Mouse (Mus musculus): Measurements from ENCODE around the gene Herc6. TPM values are rescaled to one million over a fixed set of nuclear protein-coding genes. Genes with fewer than 3 reads are reported as not detected.

Gene Herc6
- total and polyA plus RNA-seq, 3 experiments, result 2.4 to 5.1 TPM; not detected in 1

GRCm38 (mm10) chr6:57609631-57610030 is 28.8 kb downstream of the Herc6 start:
- no peak overlapping the region for H3K9ac ChIP-seq (ENCODE audit: control insufficient read depth, low read depth, low read length, poor library complexity, severe bottlenecking)
- no peaks in the 10 kb centered on the region for H3K9me3 ChIP-seq (replicated peaks; ENCODE audit: insufficient read depth, low read length)
- TF ChIP-seq SMC3 (IDR thresholded peaks at IDR 0.05; ENCODE audit: low read depth, low read length), result peak; percentile 4; the same call in 1 of the 2 replicates
- TF ChIP-seq ZNF384 (IDR thresholded peaks at IDR 0.05; ENCODE audit: low read depth, low read length), result no peak
- H3K79me2 ChIP-seq (ENCODE audit: control insufficient read depth, insufficient read depth, low read length, poor library complexity), result no peaks in the 10 kb centered on the region
- no peaks in the 10 kb centered on the region for H3K27me3 ChIP-seq (ENCODE audit: control insufficient read depth in 1 of 2, insufficient read depth in 2 of 2, low read length in 2 of 2)
- no peaks in the 10 kb centered on the region for H3K36me3 ChIP-seq (ENCODE audit: control insufficient read depth in 1 of 2, insufficient read depth in 2 of 2, low read length in 2 of 2)
- DNase-seq (ENCODE audit: low read depth, low spot score), result peak; percentile 5
- H3K27ac ChIP-seq (ENCODE audit: control insufficient read depth, low read depth, low read length), result no peak overlapping the region
- no peak overlapping the region for H3K4me3 ChIP-seq (ENCODE audit: control insufficient read depth in 1 of 2, insufficient read depth in 1 of 2, low read depth in 2 of 2, low read length in 2 of 2)
- H3K4me1 ChIP-seq (ENCODE audit: control insufficient read depth in 1 of 2, insufficient read depth in 2 of 2, low read length in 2 of 2), result no peaks in the 10 kb centered on the region

GRCm38 (mm10) chr6:57615788-57616187 is 35.0 kb downstream of the Herc6 start:
- no peak overlapping the region for H3K27ac ChIP-seq (ENCODE audit: control insufficient read depth, low read depth, low read length)
- H3K9me3 ChIP-seq (replicated peaks; ENCODE audit: insufficient read depth, low read length), result no peaks in the 10 kb centered on the region
- TF ChIP-seq NRF1 (IDR thresholded peaks at IDR 0.05; ENCODE audit: insufficient read depth, low read depth, low read length, poor library complexity, severe bottlenecking) (no peak), RCOR1 (IDR thresholded peaks at IDR 0.05; ENCODE audit: low read depth, low read length) (no peak), ZNF384 (IDR thresholded peaks at IDR 0.05; ENCODE audit: low read depth, low read length) (no peak), CHD1 (IDR thresholded peaks at IDR 0.05; ENCODE audit: low read depth, low read length) (no peak), KAT2A (conservative IDR thresholded peaks at IDR 0.05; ENCODE audit: low read depth, low read length) (no peak)
- no peak overlapping the region for H3K9ac ChIP-seq (ENCODE audit: control insufficient read depth, low read depth, low read length, poor library complexity, severe bottlenecking)
- H3K27me3 ChIP-seq (ENCODE audit: control insufficient read depth in 1 of 2, insufficient read depth in 2 of 2, low read length in 2 of 2), result no peaks in the 10 kb centered on the region
- DNase-seq (ENCODE audit: low read depth, low spot score), result no peak
- no peaks in the 10 kb centered on the region for H3K4me1 ChIP-seq (ENCODE audit: control insufficient read depth in 1 of 2, insufficient read depth in 2 of 2, low read length in 2 of 2)
- H3K36me3 ChIP-seq (ENCODE audit: control insufficient read depth in 1 of 2, insufficient read depth in 2 of 2, low read length in 2 of 2), result no peaks in the 10 kb centered on the region
- H3K79me2 ChIP-seq (ENCODE audit: control insufficient read depth, insufficient read depth, low read length, poor library complexity), result no peaks in the 10 kb centered on the region
- no peak overlapping the region for H3K4me3 ChIP-seq (ENCODE audit: control insufficient read depth in 1 of 2, insufficient read depth in 1 of 2, low read depth in 2 of 2, low read length in 2 of 2)

- TF ChIP-seq RCOR1 (IDR thresholded peaks at IDR 0.05; ENCODE audit: low read depth, low read length), result no peak
- no peak for TF ChIP-seq MXI1 (IDR thresholded peaks at IDR 0.05; ENCODE audit: low read depth, low read length)
- TF ChIP-seq SIN3A (IDR thresholded peaks at IDR 0.05; ENCODE audit: low read length), result no peak
- TF ChIP-seq EP300 (IDR thresholded peaks at IDR 0.05; ENCODE audit: low read depth in 1 of 2, low read length in 2 of 2), result no peak
- no peak for TF ChIP-seq MAFK (IDR thresholded peaks at IDR 0.05; ENCODE audit: borderline replicate concordance, low read depth, low read length)
- no peak for TF ChIP-seq CHD2 (IDR thresholded peaks at IDR 0.05; ENCODE audit: low read length)
- TF ChIP-seq UBTF (IDR thresholded peaks at IDR 0.05; ENCODE audit: borderline replicate concordance, insufficient read depth, low read depth, low read length), result no peak
- TF ChIP-seq ETS1 (IDR thresholded peaks at IDR 0.05; ENCODE audit: low read depth, low read length), result no peak
- TF ChIP-seq NELFE (IDR thresholded peaks at IDR 0.05; ENCODE audit: low read depth, low read length), result no peak
- no peak for TF ChIP-seq USF2 (IDR thresholded peaks at IDR 0.05; ENCODE audit: borderline replicate concordance in 1 of 2, insufficient read depth in 1 of 2, low read depth in 1 of 2, low read length in 2 of 2)
- no peak for TF ChIP-seq KAT2A (conservative IDR thresholded peaks at IDR 0.05; ENCODE audit: low read depth, low read length)
- no peak for TF ChIP-seq CHD1 (IDR thresholded peaks at IDR 0.05; ENCODE audit: low read depth, low read length)
- H3K27ac ChIP-seq (ENCODE audit: control insufficient read depth, low read depth, low read length), result no peak overlapping the region
- H3K4me1 ChIP-seq (ENCODE audit: control insufficient read depth in 1 of 2, insufficient read depth in 2 of 2, low read length in 2 of 2), result peaks cover 0 to 3% of the 10 kb centered on the region in 2 experiments; a peak in 2 of 4 replicates
- no peaks in the 10 kb centered on the region for H3K79me2 ChIP-seq (ENCODE audit: control insufficient read depth, insufficient read depth, low read length, poor library complexity)
- H3K9ac ChIP-seq (ENCODE audit: control insufficient read depth, low read depth, low read length, poor library complexity, severe bottlenecking), result no peak overlapping the region
- H3K36me3 ChIP-seq (ENCODE audit: control insufficient read depth in 1 of 2, insufficient read depth in 2 of 2, low read length in 2 of 2), result peaks cover 0 to 6% of the 10 kb centered on the region in 2 experiments; a peak in 2 of 4 replicates
- no peaks in the 10 kb centered on the region for H3K9me3 ChIP-seq (replicated peaks; ENCODE audit: insufficient read depth, low read length)
- no peak for DNase-seq (ENCODE audit: low read depth, low spot score)
- no peak overlapping the region for H3K4me3 ChIP-seq (ENCODE audit: control insufficient read depth in 1 of 2, insufficient read depth in 1 of 2, low read depth in 2 of 2, low read length in 2 of 2)
- H3K27me3 ChIP-seq (ENCODE audit: control insufficient read depth in 1 of 2, insufficient read depth in 2 of 2, low read length in 2 of 2), result no peaks in the 10 kb centered on the region
Measured at GRCm38 (mm10) chr6:57639531-57639930, 58.7 kb downstream of the Herc6 start.

All from MEL (cell line).